Mouse (Mus musculus) liver, postnatal 0 days (tissue): Measurements from ENCODE around the gene Tmem53. TPM values are rescaled to one million over a fixed set of nuclear protein-coding genes. Genes with fewer than 3 reads are reported as not detected.

Experiments
- ATAC-seq: fragments of 200-750 bp; cut with Nextera tagmentation; 2 replicates; pipeline ENCODE4 v1.8.0; 2017; ENCODE audit warnings: mild to moderate bottlenecking, moderate library complexity
- DNase-seq: peaks from one replicate; pipeline ENCODE4 v3.0.0-alpha.2; 2016
- H3K27ac ChIP-seq: fragments of 300-500 bp; sonication (generic); 2 replicates; pipeline ENCODE4 v1.5.1; 2014; ENCODE audit warnings: antibody characterized with exemption, moderate library complexity, mild to moderate bottlenecking, low read depth
- H3K27me3 ChIP-seq: fragments of 300-500 bp; sonication (generic); 2 replicates; pipeline ENCODE4 v1.6.1; 2014; ENCODE audit warnings: low read length, control low read depth, mixed read lengths; ENCODE audit not compliant: insufficient read depth
- H3K36me3 ChIP-seq: fragments of 300-500 bp; sonication (generic); replicated peaks from 2 replicates; pipeline ENCODE4 v1.6.1; 2014; ENCODE audit warnings: mild to moderate bottlenecking, control low read depth, low read length, moderate library complexity, mixed read lengths; ENCODE audit not compliant: insufficient read depth
- H3K4me1 ChIP-seq: fragments of 300-500 bp; sonication (generic); 2 replicates; pipeline ENCODE4 v1.6.1; 2014; ENCODE audit warnings: antibody characterized with exemption, mild to moderate bottlenecking, control low read depth; ENCODE audit not compliant: insufficient read depth
- H3K4me2 ChIP-seq: fragments of 300-500 bp; sonication (generic); 2 replicates; pipeline ENCODE4 v1.6.1; 2014; ENCODE audit warnings: low read depth, mild to moderate bottlenecking, low read length, moderate library complexity, mixed read lengths
- H3K4me3 ChIP-seq: fragments of 300-500 bp; sonication (generic); 2 replicates; pipeline ENCODE4 v1.5.1; 2014; ENCODE audit warnings: low read depth, low read length
- H3K9ac ChIP-seq: fragments of 300-500 bp; sonication (generic); replicated peaks from 2 replicates; pipeline ENCODE4 v1.6.1; 2014; ENCODE audit warnings: mild to moderate bottlenecking, moderate library complexity
- H3K9me3 ChIP-seq: fragments of 300-500 bp; sonication (generic); 2 replicates; pipeline ENCODE4 v1.6.1; 2016; ENCODE audit warnings: mild to moderate bottlenecking, control low read depth, low read length, mixed read lengths
- CTCF ChIP-seq: sonication (generic); IDR thresholded peaks from 2 replicates; pipeline ENCODE4 v1.5.1; 2016; ENCODE audit warnings: antibody characterized with exemption, low read depth
- EP300 ChIP-seq: IDR thresholded peaks from 2 replicates; pipeline ENCODE4 v1.6.1; 2016; ENCODE audit warnings: antibody characterized with exemption, low read depth, mild to moderate bottlenecking
- WGBS: fragments of 180-500 bp; shearing (Covaris S2); extraction: QIAGEN DNeasy Blood & Tissue Kit; methylation state at CpG from one replicate; pipeline ENCODE4 v1.1.7; 2014; ENCODE audit not compliant: insufficient replicate concordance; 5-methylcytosine and 5-hydroxymethylcytosine counted together
- polyA plus RNA-seq: library from polyadenylated mRNA; unstranded; fragments of >200 nt; fragmentation: Nextera tagmentation; extraction: Ambion mirVana; gene quantifications from 2 replicates; pipeline ENCODE4 v1.2.1, GENCODE M21; 2015

Gene Tmem53
- polyA plus RNA-seq, 1 experiment from 2014 or later = 48.6 TPM

DNA sequence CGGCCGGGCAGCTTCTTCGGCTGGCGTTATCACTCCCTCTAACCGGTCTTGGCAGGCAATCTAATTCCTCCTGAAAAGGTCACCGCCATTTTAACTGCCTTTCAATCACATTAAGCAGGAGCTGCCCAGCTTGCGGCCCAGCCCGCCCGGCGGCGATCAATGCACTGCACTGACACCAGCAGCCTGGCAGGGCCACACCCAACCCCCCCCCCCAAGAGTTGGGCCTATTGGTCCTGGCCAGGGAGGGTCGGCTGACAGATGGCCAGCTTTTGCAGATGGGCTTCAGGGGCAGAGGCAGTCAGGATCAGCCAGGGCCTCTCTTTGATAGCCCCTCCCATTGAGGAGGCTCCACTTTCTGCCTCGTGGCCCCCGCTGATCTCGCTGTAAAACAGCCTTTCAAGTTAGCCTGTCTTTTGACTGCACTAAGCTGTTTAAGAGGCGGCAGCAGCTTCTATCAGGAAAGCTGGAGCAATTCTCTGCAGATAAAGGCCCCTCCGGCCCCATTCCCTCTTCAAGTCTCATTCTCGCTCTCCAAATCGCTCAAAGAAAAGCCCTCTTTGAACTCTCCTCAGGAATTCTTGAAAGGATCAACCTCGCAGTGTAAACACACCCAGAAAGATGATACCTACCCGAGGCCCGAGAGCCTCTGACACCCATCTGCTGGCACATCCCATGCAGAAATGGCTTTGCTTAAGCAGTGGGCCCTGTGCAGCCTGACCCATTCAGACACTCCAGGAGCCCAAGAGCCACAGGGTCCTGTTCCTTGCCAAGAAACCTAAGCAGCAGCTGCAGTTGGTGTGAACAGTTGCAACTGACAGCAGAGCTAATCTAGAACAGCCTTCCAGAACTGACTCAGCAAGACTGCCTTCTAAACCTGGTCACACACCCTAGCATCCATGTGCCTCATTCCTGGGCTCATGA is 31.8 kb downstream of the Tmem53 start:
- ATAC-seq (no peak), DNase-seq (no peak)
- no peaks in the 10 kb centered on the region for H3K27me3 ChIP-seq
- peaks cover 47% of the 10 kb centered on the region for H3K36me3 ChIP-seq
- no peak overlapping the region for H3K4me3 ChIP-seq
- H3K9me3 ChIP-seq = no peaks in the 10 kb centered on the region
- TF ChIP-seq CTCF (no peak), EP300 (no peak)
- no peak overlapping the region for H3K9ac ChIP-seq
- peaks cover 8% of the 10 kb centered on the region for H3K4me1 ChIP-seq
- no peak overlapping the region for H3K27ac ChIP-seq
- no peak overlapping the region for H3K4me2 ChIP-seq
- 81% methylated on average over 22 of the region's 22 CpGs for WGBS

DNA sequence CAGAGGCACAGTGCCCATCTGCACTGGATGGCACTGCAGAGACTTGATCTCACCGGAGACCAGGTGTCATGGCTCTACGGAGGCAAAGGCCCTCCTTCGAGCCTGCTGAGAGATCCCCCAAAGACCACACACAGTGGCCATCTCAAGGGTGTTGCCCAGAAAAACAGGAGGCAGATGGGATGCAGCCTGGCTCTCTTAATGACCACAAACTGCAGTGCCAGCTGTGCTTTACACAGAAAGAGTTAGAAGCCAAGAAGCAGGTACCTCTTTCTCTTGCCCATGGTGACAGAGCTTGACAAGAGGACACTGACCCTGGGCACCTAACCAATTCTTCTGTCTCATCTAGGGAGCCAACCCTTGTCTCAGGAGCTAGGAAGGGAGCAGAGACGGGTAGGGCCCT is 32.6 kb downstream of the Tmem53 start:
- TF ChIP-seq EP300 (no peak), CTCF (no peak)
- H3K36me3 ChIP-seq = peaks cover 43% of the 10 kb centered on the region
- no peak for ATAC-seq

DNA sequence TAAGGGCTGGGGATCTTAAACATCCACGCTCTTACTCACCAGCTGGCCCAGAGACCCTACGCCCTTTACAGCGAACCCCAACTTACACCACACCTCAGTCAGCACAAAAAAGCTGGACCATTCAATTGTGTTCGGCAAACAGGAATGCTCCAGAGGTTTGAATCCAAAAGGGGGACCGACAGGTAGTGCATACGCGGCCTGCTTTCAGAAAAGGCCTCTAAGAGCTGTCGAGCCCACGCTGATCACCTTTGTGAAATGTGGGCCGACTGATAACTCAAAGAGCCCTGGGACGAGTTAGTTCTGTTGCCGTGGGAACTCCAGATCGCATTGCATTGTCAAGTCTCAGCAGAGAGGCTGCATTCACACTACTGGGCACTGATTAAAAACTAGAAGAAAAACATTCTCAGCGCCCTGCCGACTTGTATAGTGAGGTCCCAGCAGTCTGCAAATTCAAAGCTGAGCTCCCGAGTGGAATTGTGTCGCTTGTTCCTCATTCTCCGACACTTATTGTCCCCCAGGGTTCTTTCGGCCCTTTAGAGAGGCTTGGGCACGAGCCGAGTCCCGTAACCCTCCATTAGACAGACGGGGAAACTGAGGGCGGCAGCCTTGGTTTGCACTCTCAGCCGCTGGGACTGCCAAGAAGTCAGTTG is 36.7 kb downstream of the Tmem53 start:
- Histone ChIP-seq H3K4me2 (peak overlapping the region; percentile 87), H3K36me3 (peaks cover 32% of the 10 kb centered on the region), H3K27me3 (no peaks in the 10 kb centered on the region), H3K4me3 (peak overlapping the region; percentile 88), H3K9me3 (no peaks in the 10 kb centered on the region), H3K27ac (peak overlapping the region; percentile 98), H3K4me1 (peaks cover 16% of the 10 kb centered on the region), H3K9ac (peak overlapping the region; percentile 90)
- WGBS = 26% methylated on average over 25 of the region's 25 CpGs
- no peak for TF ChIP-seq EP300
- DNase-seq (no peak), ATAC-seq (peak; percentile 14; the same call in 1 of the 2 replicates)

More for the DNA sequence above, 32.6 kb downstream of the Tmem53 start:
- Histone ChIP-seq H3K9me3 (no peaks in the 10 kb centered on the region), H3K27ac (no peak overlapping the region), H3K9ac (no peak overlapping the region), H3K4me1 (peaks cover 9% of the 10 kb centered on the region), H3K27me3 (no peaks in the 10 kb centered on the region), H3K4me2 (no peak overlapping the region), H3K4me3 (no peak overlapping the region)
- WGBS = 80% methylated on average over 4 of the region's 4 CpGs
- no peak for DNase-seq

- peak overlapping the region; percentile 87 for H3K4me2 ChIP-seq
- peak overlapping the region; percentile 88 for H3K4me3 ChIP-seq
- TF ChIP-seq EP300 (no peak), CTCF (no peak)
- ATAC-seq (peak; percentile 87), DNase-seq (peak; percentile 86)
- H3K9me3 ChIP-seq = no peaks in the 10 kb centered on the region
- peaks cover 16% of the 10 kb centered on the region for H3K4me1 ChIP-seq
- H3K27me3 ChIP-seq = no peaks in the 10 kb centered on the region
- H3K9ac ChIP-seq = peak overlapping the region; percentile 90
- H3K27ac ChIP-seq = peak overlapping the region; percentile 98
- WGBS = 3% methylated on average over 68 of the region's 80 CpGs
- H3K36me3 ChIP-seq = peaks cover 27% of the 10 kb centered on the region
Observed at GRCm38 (mm10) chr4:117288927-117289801, 37.4 kb downstream of the Tmem53 start.

DNA sequence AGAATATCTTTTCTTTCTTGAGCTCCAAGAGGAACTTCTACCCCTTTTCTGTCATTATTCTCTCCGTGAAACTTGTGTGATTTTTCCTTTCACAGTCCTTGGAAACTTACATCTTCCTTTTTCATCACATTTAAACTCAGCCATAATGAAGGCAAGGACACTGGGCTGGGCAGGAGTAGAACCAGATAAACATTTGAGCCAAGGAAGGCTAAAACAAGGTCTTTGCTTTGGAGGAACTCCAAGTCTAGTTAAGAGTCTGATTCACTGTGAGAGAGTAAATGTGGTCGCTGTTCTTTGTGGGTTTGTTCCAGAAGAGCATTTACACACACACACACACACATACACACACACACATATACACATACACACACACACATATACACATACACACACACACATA is 39.9 kb downstream of the Tmem53 start:
- DNase-seq (no peak), ATAC-seq (no peak)
- WGBS = 81% methylated on average over 2 of the region's 2 CpGs
- Histone ChIP-seq H3K27me3 (no peaks in the 10 kb centered on the region), H3K4me3 (no peak overlapping the region), H3K9me3 (no peaks in the 10 kb centered on the region), H3K9ac (no peak overlapping the region), H3K27ac (no peak overlapping the region), H3K4me2 (no peak overlapping the region), H3K36me3 (peaks cover 4% of the 10 kb centered on the region), H3K4me1 (peaks cover 16% of the 10 kb centered on the region)
- TF ChIP-seq CTCF (no peak), EP300 (no peak)
